Mouse (Mus musculus): ENCODE measurements around the gene Gm9508. TPM values are rescaled to one million over a fixed set of nuclear protein-coding genes. Genes with fewer than 3 reads are reported as not detected.
"Not testable (repeated sequence)": the region's sequence is repeated elsewhere in the genome, so short reads cannot be mapped to it uniquely, and the experiment has no call there.

Gm9508 gene
- polyA plus RNA-seq, 1 experiment from 2014 or later = not detected

DNA sequence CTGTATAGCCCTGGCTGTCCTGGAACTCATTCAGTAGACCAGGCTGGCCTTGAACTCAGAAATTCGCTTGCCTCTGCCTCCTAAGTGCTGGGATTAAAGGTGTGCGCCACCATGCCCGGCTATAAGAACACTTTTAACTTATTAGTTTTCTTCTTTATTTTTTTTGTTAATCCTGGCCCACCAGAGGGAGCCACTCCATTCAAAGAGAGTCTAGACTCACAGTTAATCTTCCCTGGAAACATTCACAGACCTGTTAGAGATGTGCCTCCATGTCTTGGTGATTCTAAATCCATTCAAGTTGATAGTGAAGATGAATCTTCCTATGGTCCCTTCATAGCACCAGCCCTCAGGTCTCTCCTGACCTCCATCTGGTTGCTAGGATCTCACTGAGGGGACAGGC, 12.8 kb upstream of the Gm9508 start:
- Histone ChIP-seq H3K9me3 (peaks cover 8% of the 10 kb centered on the region), H3K4me3 (no peak overlapping the region), H3K4me2 (replicated peaks) (no peak overlapping the region), H3K9ac (no peak overlapping the region), H3K4me1 (no peaks in the 10 kb centered on the region), H3K36me3 (no peaks in the 10 kb centered on the region), H3K27me3 (no peaks in the 10 kb centered on the region), H3K27ac (no peak overlapping the region)
- 79% methylated on average over 3 of the region's 3 CpGs for WGBS
- no peak for ATAC-seq (ENCODE audit: insufficient number of reproducible peaks, insufficient read depth, low FRiP score, low TSS enrichment)

DNA sequence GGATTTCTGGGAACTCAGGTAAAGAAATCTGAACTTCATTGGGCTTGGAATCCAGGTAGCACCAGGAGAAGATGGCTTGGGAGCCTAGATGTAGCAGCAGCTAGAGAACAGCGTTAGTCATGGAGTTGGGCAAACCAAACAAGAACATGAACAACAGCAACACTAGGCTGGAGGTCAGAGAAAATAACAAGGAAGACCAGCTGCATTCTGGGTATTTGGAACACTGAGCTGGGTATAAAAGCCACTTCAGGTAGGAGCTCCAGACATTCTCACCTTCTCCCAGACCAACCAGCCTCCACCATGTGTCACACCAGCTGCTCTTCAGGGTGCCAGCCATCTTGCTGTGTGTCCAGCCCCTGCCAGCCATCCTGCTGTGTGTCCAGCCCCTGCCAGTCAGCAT, 9.3 kb upstream of the Gm9508 start, which contains the start of gene Gm10272:
Gene Gm10272 (plus strand): TSS at position 301 of the 400 bp plus-strand sequence.
- WGBS = 87% methylated on average over 1 of the region's 1 CpGs
- peaks cover 12% of the 10 kb centered on the region for H3K9me3 ChIP-seq
- no peak within 1 kb of the TSS for H3K9ac ChIP-seq
- H3K4me1 ChIP-seq = no peaks in the 10 kb centered on the region
- H3K4me3 ChIP-seq = no peak within 1 kb of the TSS
- no peak within 1 kb of the TSS for H3K27ac ChIP-seq
- no peaks in the 10 kb centered on the region for H3K27me3 ChIP-seq
- no peak for ATAC-seq (ENCODE audit: insufficient number of reproducible peaks, insufficient read depth, low FRiP score, low TSS enrichment)
- H3K4me2 ChIP-seq (replicated peaks) = no peak within 1 kb of the TSS
- no peaks in the 10 kb centered on the region for H3K36me3 ChIP-seq

DNA sequence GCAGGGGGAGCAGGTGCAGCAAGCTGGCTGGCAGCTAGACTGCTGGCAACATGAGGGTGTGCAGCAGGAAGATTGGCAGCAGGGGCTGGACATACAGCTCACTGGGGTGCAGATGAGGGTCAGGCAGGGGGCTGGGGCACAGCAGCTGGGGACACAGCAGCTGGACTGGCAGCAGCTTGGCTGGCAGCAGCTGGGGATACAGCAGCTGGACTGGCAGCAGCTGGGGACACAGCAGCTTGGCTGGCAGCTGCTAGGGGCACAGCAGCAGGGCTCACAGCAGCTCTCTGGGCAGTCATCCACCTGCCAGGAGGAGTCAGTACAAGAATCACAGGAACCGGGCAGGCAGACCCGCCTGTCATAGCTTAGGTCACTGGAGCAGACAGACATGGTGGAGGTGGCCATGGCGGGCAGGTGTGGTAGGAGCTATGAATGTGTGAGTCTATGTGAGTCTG, 6.7 kb downstream of the Gm9508 start, which contains the start of gene Gm19402:
Gene Gm19402 (minus strand): TSS at position 402 of the 452 bp plus-strand sequence.
- H3K4me1 ChIP-seq; H3K4me2 ChIP-seq (replicated peaks); H3K27ac ChIP-seq; H3K4me3 ChIP-seq; H3K9me3 ChIP-seq; H3K36me3 ChIP-seq; H3K9ac ChIP-seq; ATAC-seq (ENCODE audit: insufficient number of reproducible peaks, insufficient read depth, low FRiP score, low TSS enrichment): not testable (repeated sequence)
- peaks cover 48% of the 10 kb centered on the region for H3K27me3 ChIP-seq
- WGBS = 71% methylated on average over 3 of the region's 3 CpGs

DNA sequence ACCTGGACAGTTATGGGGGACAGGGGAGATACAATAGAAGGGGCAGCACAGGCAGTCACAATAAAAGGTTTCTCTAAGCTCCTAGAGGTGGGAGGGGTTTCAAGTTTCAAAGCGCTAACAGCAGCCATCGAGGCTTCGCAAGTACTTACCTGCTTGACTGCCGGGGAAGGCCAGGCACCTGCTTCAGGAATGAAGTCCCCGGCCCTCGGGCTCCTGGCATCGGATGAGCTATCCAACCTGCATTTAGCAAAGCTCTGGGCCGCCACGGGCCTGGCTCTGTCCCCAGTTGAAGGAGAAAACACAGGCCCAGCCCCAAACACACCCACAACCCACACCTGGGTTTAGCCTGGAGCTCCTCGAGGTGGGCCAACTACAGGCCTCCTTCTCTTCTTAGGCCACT, 10.0 kb downstream of the Gm9508 start:
- Histone ChIP-seq H3K9me3 (no peaks in the 10 kb centered on the region), H3K27me3 (peaks cover 53% of the 10 kb centered on the region), H3K4me2 (replicated peaks) (no peak overlapping the region; the same call in 1 of the 2 replicates), H3K27ac (no peak overlapping the region), H3K4me3 (no peak overlapping the region), H3K36me3 (no peaks in the 10 kb centered on the region), H3K4me1 (peaks cover 9% of the 10 kb centered on the region), H3K9ac (no peak overlapping the region)
- ATAC-seq (ENCODE audit: insufficient number of reproducible peaks, insufficient read depth, low FRiP score, low TSS enrichment) = no peak
- WGBS = 22% methylated on average over 10 of the region's 10 CpGs

DNA sequence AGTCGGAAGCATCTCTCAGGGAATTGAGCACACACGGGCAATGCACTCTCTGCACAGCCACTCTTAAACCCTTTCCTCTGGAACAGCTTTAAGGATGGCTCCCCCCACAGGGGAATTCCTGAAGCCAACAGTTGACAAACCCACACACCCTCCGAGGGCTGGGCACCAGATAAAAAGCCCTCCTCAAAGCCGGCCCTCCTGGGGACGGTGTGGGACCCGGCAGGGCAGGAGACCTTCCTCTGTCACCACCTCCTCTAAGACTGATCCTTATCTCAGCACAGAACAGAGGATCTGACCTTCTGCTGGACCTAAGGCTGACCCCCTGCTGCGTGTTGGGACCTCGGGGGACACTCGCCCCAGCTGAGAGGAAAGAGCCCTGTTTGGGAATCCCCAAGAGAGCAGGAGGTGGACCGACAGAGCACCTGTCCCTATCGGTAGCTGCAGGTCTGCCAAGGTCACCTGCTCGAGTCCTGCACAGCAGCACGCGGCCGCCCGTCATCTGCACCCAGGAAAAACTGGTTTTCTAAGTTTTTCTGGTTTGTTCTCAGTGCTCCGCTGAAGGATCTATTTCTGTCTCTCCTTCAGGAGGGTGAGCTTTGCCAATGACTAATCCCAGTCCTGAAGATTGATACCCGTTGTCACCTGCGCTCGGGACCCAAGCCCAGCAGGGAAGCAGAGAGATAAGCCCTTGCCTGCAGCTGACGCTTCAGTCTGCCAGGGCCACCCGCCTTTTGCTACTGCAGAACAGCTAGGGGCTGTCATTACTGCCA, 11.0 kb downstream of the Gm9508 start, which contains the start of gene Tspear:
Gene Tspear (plus strand): TSS at position 675 of the 770 bp plus-strand sequence.
- H3K27me3 ChIP-seq = peaks cover 53% of the 10 kb centered on the region

DNA sequence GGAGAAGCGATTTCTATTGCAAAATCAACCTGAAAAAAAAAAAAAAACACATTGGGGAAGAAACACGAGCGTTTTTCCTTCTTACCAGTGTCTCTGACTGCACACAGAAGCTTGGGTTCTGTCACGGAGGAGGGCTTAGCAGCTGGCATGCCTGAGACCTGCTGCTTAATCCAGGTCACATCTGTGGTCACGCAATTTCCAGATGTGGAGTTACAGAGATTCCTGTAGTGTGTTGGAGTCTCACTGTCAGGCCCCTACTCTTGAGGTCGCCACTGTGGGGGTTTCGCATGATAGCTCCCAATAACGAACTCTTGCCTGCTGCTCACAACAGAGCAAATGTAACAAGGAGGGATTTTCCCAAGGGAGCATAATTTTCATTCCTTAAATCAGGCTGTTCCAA, 12.9 kb downstream of the Gm9508 start:
- WGBS = 20% methylated on average over 8 of the region's 8 CpGs
- Histone ChIP-seq H3K27me3 (peaks cover 49% of the 10 kb centered on the region), H3K4me2 (replicated peaks) (no peak overlapping the region), H3K4me1 (peaks cover 9% of the 10 kb centered on the region), H3K36me3 (no peaks in the 10 kb centered on the region), H3K9me3 (no peaks in the 10 kb centered on the region), H3K27ac (no peak overlapping the region), H3K4me3 (no peak overlapping the region), H3K9ac (no peak overlapping the region)
- no peak for ATAC-seq (ENCODE audit: insufficient number of reproducible peaks, insufficient read depth, low FRiP score, low TSS enrichment)

More for the DNA sequence above, 11.0 kb downstream of the Gm9508 start, which contains the start of gene Tspear:
- H3K27ac ChIP-seq = no peak within 1 kb of the TSS
- H3K4me1 ChIP-seq = peaks cover 9% of the 10 kb centered on the region
- H3K4me2 ChIP-seq (replicated peaks) = no peak within 1 kb of the TSS; the same call in 1 of the 2 replicates
- 2% methylated on average over 22 of the region's 22 CpGs for WGBS
- H3K9me3 ChIP-seq = no peaks in the 10 kb centered on the region
- no peak for ATAC-seq (ENCODE audit: insufficient number of reproducible peaks, insufficient read depth, low FRiP score, low TSS enrichment)
- no peaks in the 10 kb centered on the region for H3K36me3 ChIP-seq
- H3K4me3 ChIP-seq = no peak within 1 kb of the TSS
- no peak within 1 kb of the TSS for H3K9ac ChIP-seq

DNA sequence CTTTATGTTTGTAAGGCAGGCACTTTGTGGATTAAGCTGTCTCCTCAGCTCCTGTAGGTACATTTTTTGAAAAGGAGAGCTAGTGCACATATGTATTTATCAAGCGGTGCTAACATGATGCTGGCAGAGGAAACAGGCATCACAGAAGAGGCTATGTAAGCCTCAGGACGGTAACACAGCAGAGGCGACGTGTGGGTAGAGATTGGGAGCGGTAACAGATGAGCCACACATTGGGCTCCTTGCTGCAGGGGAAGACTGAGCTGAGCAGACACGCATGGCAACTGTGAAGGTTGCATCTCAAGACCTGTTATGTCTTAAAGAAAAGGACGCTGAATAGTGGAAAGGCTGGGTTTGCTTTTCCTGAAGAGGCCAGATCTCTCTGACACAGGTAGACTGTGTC, 14.0 kb downstream of the Gm9508 start:
- no peak overlapping the region for H3K4me3 ChIP-seq
- H3K9me3 ChIP-seq = no peaks in the 10 kb centered on the region
- ATAC-seq (ENCODE audit: insufficient number of reproducible peaks, insufficient read depth, low FRiP score, low TSS enrichment) = no peak
- 75% methylated on average over 7 of the region's 7 CpGs for WGBS
- H3K4me1 ChIP-seq = peaks cover 14% of the 10 kb centered on the region
- H3K4me2 ChIP-seq (replicated peaks) = no peak overlapping the region
- H3K9ac ChIP-seq = no peak overlapping the region
- no peaks in the 10 kb centered on the region for H3K36me3 ChIP-seq
- peaks cover 47% of the 10 kb centered on the region for H3K27me3 ChIP-seq
- no peak overlapping the region for H3K27ac ChIP-seq

DNA sequence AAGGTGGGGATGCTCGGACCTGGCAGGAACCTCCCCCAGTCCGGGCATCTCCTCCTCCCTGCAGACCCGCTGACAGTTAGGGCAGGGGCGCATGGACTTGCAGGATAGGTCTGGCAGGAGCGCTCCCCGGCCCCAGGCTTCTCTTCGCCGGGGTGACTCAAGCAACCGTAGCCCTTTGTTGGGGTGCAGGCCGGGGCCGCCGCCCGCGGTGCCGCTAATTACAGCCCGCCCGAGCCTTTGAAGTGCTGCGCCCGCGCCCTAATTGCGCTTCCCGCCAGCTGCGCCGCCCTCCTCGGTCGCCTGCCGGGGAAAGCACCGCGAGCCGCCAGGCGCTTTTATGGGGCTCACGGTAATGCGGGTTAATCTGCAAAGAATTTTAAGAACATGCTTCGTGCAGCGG, 19.5 kb downstream of the Gm9508 start:
- Histone ChIP-seq H3K36me3 (no peaks in the 10 kb centered on the region), H3K9ac (peak overlapping the region; percentile 41; the same call in 1 of the 2 replicates), H3K4me3 (peak overlapping the region; percentile 37), H3K27me3 (peaks cover 41% of the 10 kb centered on the region), H3K9me3 (no peaks in the 10 kb centered on the region), H3K4me1 (peaks cover 14% of the 10 kb centered on the region; the same call in 1 of the 2 replicates), H3K4me2 (replicated peaks) (peak overlapping the region; percentile 76), H3K27ac (0 out of 2 replicates have a peak overlapping the region, but pooled peaks have one; percentile 7)
- under 1% methylated on average over 35 of the region's 35 CpGs for WGBS
- no peak for ATAC-seq (ENCODE audit: insufficient number of reproducible peaks, insufficient read depth, low FRiP score, low TSS enrichment)

DNA sequence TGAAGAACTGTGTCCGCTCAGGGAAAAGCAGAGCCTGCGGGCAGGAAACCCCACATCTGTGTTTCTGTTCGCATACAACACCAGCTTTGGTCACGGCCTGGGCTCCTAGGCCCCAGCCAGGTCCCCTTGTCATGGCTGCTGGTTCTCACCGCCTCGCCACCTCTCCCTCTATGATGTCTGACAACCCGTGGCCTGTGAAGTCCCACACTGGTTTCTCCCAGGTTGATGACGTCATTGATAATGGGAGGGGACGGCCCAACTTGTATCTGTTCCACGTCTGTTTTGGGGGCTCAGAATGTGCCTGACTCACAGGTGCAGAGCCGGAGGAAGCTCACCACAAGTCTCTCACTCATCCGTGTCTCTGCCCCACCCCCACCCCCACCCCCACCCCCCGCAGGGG, 23.3 kb downstream of the Gm9508 start:
- no peak for ATAC-seq (ENCODE audit: insufficient number of reproducible peaks, insufficient read depth, low FRiP score, low TSS enrichment)
- H3K9me3 ChIP-seq = no peaks in the 10 kb centered on the region
- WGBS = 53% methylated on average over 13 of the region's 13 CpGs

DNA sequence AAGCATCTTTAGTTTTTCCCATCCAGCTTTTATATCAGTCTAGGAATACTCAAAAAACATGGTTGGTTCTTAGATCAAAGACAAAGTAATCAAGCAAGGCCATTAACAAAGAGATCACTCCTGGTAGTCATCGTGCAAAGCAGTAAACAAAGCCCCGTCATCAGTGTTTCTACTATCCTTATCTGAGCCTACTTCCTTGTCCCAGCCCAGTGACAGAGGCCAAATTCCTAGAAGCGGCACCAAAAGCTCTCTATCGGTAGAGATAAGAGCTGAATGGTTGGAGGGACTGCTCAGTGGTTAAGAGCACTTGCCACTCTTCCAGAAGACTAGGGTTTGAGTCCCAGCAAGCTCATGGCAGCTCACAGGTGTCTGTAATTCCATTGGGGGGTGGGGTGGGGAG, 25.5 kb downstream of the Gm9508 start:
- H3K9ac ChIP-seq = no peak overlapping the region
- peaks cover 10% of the 10 kb centered on the region for H3K27me3 ChIP-seq
- no peaks in the 10 kb centered on the region for H3K4me1 ChIP-seq
- H3K4me3 ChIP-seq = no peak overlapping the region
- H3K27ac ChIP-seq = no peak overlapping the region
- H3K36me3 ChIP-seq = no peaks in the 10 kb centered on the region
- ATAC-seq (ENCODE audit: insufficient number of reproducible peaks, insufficient read depth, low FRiP score, low TSS enrichment) = no peak
- 85% methylated on average over 4 of the region's 4 CpGs for WGBS
- H3K9me3 ChIP-seq = no peaks in the 10 kb centered on the region
- H3K4me2 ChIP-seq (replicated peaks) = no peak overlapping the region

More for the DNA sequence above, 23.3 kb downstream of the Gm9508 start:
- Histone ChIP-seq H3K4me1 (peaks cover 14% of the 10 kb centered on the region; the same call in 1 of the 2 replicates), H3K27ac (no peak overlapping the region), H3K4me2 (replicated peaks) (no peak overlapping the region), H3K36me3 (no peaks in the 10 kb centered on the region), H3K9ac (no peak overlapping the region), H3K4me3 (no peak overlapping the region), H3K27me3 (peaks cover 32% of the 10 kb centered on the region)

DNA sequence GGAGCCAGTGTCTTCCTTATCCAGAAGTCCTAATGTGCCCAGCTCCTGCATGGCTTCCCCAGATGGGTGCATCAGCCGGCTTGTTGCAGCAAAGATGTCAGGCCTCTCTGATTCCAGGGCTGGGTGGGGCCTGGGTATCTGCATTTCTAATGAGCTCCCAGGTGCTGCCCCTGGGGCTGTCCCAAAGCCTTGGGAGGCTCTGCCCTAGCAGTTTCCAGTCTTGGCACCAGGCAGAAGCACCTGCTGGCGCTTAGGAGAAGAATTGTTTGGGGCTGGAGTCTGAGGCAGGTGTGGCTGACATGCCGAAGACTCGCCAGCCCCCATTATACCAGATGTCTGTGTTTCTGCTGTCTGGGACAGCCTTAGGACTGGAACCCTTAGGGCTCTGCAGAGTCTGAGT, 26.3 kb downstream of the Gm9508 start:
- Histone ChIP-seq H3K27ac (no peak overlapping the region), H3K4me2 (replicated peaks) (no peak overlapping the region), H3K9ac (no peak overlapping the region), H3K36me3 (no peaks in the 10 kb centered on the region), H3K9me3 (no peaks in the 10 kb centered on the region), H3K4me1 (no peaks in the 10 kb centered on the region), H3K4me3 (no peak overlapping the region), H3K27me3 (peaks cover 6% of the 10 kb centered on the region; the same call in 1 of the 2 replicates)
- no peak for ATAC-seq (ENCODE audit: insufficient number of reproducible peaks, insufficient read depth, low FRiP score, low TSS enrichment)
- WGBS = 73% methylated on average over 4 of the region's 4 CpGs

DNA sequence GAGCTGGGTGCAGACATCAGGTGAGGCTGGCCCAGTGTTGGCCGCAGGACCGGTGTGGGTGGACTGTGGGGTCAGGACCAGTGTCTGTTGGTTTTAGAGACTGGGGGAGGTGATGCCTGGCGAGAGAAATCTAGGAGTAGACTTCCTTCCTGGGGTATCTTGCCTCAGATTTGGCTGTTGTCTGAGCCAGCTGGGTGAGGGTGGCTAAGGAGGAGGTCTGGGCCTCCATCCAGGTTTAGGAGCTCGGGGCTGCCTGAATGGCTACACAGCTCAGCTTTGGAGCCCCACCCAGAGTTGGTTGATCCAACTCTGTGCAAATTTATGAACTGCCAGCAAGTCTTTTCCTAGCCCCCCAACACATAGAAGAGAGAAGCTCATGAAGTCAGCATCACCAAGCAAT, 29.6 kb downstream of the Gm9508 start:
- Histone ChIP-seq H3K4me2 (replicated peaks) (no peak overlapping the region), H3K36me3 (no peaks in the 10 kb centered on the region), H3K4me3 (no peak overlapping the region), H3K9me3 (no peaks in the 10 kb centered on the region), H3K27ac (no peak overlapping the region), H3K4me1 (no peaks in the 10 kb centered on the region), H3K27me3 (no peaks in the 10 kb centered on the region), H3K9ac (no peak overlapping the region)
- ATAC-seq (ENCODE audit: insufficient number of reproducible peaks, insufficient read depth, low FRiP score, low TSS enrichment) = no peak
- 94% methylated on average over 4 of the region's 4 CpGs for WGBS

All from embryonic facial prominence, embryonic 12.5 days (tissue).